Mouse (Mus musculus) liver, embryonic 11.5 days (tissue): ENCODE data around the gene Amz2. TPM values are rescaled to one million over a fixed set of nuclear protein-coding genes. Genes with fewer than 3 reads are reported as not detected.

ENCODE experiments used
- ATAC-seq: fragments of 200-750 bp; cut with Nextera tagmentation; replicated peaks from 2 replicates; pipeline ENCODE4 v1.8.0; 2017; ENCODE audit warnings: moderate number of reproducible peaks, mild to moderate bottlenecking, moderate TSS enrichment, moderate library complexity; ENCODE audit not compliant: low FRiP score
- DNase-seq: peaks from one replicate; pipeline ENCODE4 v3.0.0-alpha.2; 2017; ENCODE audit warnings: low spot score
- H3K27ac ChIP-seq: fragments of 300-500 bp; sonication (generic); 2 replicates; pipeline ENCODE4 v1.5.1; 2014; ENCODE audit warnings: mild to moderate bottlenecking, low read depth, low read length, control low read depth
- H3K27me3 ChIP-seq: fragments of 300-500 bp; sonication (generic); replicated peaks from 2 replicates; pipeline ENCODE4 v1.6.1; 2014; ENCODE audit warnings: low read length, mixed read lengths; ENCODE audit not compliant: control insufficient read depth, insufficient read depth
- H3K36me3 ChIP-seq: fragments of 300-500 bp; sonication (generic); 2 replicates; pipeline ENCODE4 v1.6.1; 2014; ENCODE audit warnings: mild to moderate bottlenecking, low read length, moderate library complexity, mixed read lengths; ENCODE audit not compliant: control insufficient read depth, insufficient read depth
- H3K4me1 ChIP-seq: fragments of 300-500 bp; sonication (generic); replicated peaks from 2 replicates; pipeline ENCODE4 v1.6.1; 2014; ENCODE audit warnings: low read length, mixed read lengths; ENCODE audit not compliant: control insufficient read depth, insufficient read depth
- H3K4me2 ChIP-seq: fragments of 300-500 bp; sonication (generic); 2 replicates; pipeline ENCODE4 v1.6.1; 2014; ENCODE audit warnings: mild to moderate bottlenecking, control low read depth, moderate library complexity
- H3K4me3 ChIP-seq: fragments of 300-500 bp; sonication (generic); 2 replicates; pipeline ENCODE4 v1.5.1; 2014; ENCODE audit warnings: low read depth, low read length, control low read depth
- H3K9ac ChIP-seq: fragments of 300-500 bp; sonication (generic); 2 replicates; pipeline ENCODE4 v1.6.1; 2014; ENCODE audit warnings: low read depth, low read length, control low read depth
- H3K9me3 ChIP-seq: fragments of 300-500 bp; sonication (generic); 2 replicates; pipeline ENCODE4 v1.6.1; 2016; ENCODE audit warnings: low read length, inconsistent platforms, mixed read lengths; ENCODE audit not compliant: control insufficient read depth
- WGBS: fragments of 180-500 bp; shearing (Covaris S2); extraction: QIAGEN DNeasy Blood & Tissue Kit; methylation state at CpG from one replicate; pipeline ENCODE4 v1.1.7; 2014; 5-methylcytosine and 5-hydroxymethylcytosine counted together
- polyA plus RNA-seq: library from polyadenylated mRNA; unstranded; fragments of >200 nt; fragmentation: Nextera tagmentation; extraction: Ambion mirVana; gene quantifications from 2 replicates; pipeline ENCODE4 v1.2.1, GENCODE M21; 2014

Amz2 gene
- polyA plus RNA-seq, 1 experiment from 2014 or later = 35.5 TPM

DNA sequence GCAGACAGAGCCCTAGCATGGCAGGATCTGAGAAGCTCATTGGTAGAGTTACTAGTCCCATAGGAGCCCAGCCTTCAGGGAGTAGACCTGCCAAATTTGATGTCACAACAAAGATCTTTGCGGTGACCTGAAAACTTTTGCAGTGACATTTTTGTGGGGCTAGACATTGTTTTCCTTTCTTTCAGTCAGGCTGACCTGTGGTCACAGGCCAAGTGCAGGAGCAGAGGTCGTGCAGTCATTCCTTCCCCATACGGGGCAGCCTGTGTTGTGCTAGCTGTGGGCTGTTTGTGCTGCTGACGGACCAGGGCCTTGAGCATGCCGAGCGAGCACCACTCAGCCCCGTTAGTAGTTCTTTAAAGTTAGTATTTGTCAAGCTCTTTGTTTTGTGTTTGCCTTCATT, 34.0 kb upstream of the Amz2 start:
- Histone ChIP-seq H3K4me3 (no peak overlapping the region), H3K4me1 (peaks cover 9% of the 10 kb centered on the region), H3K36me3 (peaks cover 4% of the 10 kb centered on the region), H3K27me3 (no peaks in the 10 kb centered on the region), H3K9me3 (no peaks in the 10 kb centered on the region), H3K9ac (no peak overlapping the region), H3K27ac (no peak overlapping the region), H3K4me2 (no peak overlapping the region)
- no peak for ATAC-seq
- WGBS = 77% methylated on average over 7 of the region's 7 CpGs
- no peak for DNase-seq

DNA sequence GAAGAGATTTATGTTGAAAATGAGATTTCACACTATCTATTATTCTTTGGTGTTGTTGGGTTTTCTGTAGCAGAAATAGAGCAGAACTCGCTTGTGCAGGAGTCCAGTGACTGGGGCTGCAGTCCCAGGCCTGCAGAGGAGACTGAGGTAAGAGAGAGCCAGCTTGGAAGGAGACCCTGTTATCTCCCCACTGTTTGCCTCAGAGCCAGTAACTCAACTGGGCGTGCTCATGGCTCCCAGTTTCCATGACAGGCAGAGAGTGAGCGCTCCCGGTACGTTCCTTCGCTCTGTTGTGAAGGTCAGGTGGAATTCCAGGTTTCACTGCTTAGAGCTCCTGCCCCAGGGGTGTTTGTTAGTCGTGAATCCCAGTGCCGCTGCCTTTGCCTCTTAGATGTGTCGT, 33.1 kb upstream of the Amz2 start:
- no peak overlapping the region for H3K9ac ChIP-seq
- no peak overlapping the region for H3K27ac ChIP-seq
- DNase-seq = no peak
- no peak overlapping the region for H3K4me3 ChIP-seq
- no peaks in the 10 kb centered on the region for H3K27me3 ChIP-seq
- ATAC-seq = no peak
- peaks cover 6% of the 10 kb centered on the region for H3K4me1 ChIP-seq
- WGBS = 87% methylated on average over 9 of the region's 9 CpGs
- H3K4me2 ChIP-seq = no peak overlapping the region
- H3K9me3 ChIP-seq = no peaks in the 10 kb centered on the region
- peaks cover 4% of the 10 kb centered on the region for H3K36me3 ChIP-seq

DNA sequence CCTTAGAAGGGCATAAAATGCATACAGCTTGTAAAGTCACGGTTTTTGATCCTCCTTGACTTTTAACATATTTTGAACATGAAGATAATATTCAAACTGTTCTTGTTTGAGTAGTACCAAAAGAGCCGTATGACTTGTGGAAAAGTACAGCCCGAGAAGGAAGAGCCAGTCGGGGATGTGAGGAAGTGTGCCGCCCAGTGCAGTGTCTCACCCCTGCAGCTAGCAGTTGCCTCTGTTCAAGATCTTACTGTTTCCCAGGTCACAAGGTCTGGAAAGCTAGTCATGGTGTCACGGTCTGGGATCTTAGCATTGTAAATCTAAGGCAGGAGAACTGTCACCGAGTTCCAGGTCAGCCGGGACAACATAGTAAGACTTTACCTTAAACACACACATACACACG, 31.0 kb upstream of the Amz2 start:
- H3K27me3 ChIP-seq = no peaks in the 10 kb centered on the region
- 88% methylated on average over 9 of the region's 9 CpGs for WGBS
- H3K4me2 ChIP-seq = no peak overlapping the region
- no peak overlapping the region for H3K27ac ChIP-seq
- no peak for ATAC-seq
- H3K36me3 ChIP-seq = peaks cover 4% of the 10 kb centered on the region
- no peaks in the 10 kb centered on the region for H3K9me3 ChIP-seq
- no peak overlapping the region for H3K4me3 ChIP-seq
- no peak for DNase-seq
- H3K9ac ChIP-seq = no peak overlapping the region
- no peaks in the 10 kb centered on the region for H3K4me1 ChIP-seq

DNA sequence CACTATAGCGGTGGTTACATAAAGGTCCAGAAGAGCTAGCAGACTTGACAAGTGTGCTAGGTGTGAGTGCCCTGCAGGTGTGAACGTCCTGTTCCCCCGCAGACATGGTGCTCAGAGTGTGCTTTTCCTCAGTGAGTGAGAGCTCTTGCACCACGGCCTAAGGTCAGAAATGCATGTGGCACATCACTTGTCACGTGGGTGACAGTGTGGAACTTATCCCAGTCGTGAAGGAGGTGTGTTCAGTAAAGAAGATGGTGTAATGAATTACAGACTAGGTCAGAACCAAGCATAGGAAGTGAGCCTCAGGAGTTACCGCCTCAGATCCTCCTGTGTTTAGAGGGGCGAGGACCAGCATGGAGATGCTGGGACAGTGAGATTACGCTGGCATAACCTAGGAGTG, 30.5 kb upstream of the Amz2 start:
- H3K27me3 ChIP-seq = no peaks in the 10 kb centered on the region
- 92% methylated on average over 9 of the region's 9 CpGs for WGBS
- H3K9me3 ChIP-seq = no peaks in the 10 kb centered on the region
- H3K27ac ChIP-seq = no peak overlapping the region
- H3K36me3 ChIP-seq = peaks cover 4% of the 10 kb centered on the region
- no peak overlapping the region for H3K4me2 ChIP-seq
- no peaks in the 10 kb centered on the region for H3K4me1 ChIP-seq
- no peak for ATAC-seq
- no peak for DNase-seq
- no peak overlapping the region for H3K9ac ChIP-seq
- H3K4me3 ChIP-seq = no peak overlapping the region

DNA sequence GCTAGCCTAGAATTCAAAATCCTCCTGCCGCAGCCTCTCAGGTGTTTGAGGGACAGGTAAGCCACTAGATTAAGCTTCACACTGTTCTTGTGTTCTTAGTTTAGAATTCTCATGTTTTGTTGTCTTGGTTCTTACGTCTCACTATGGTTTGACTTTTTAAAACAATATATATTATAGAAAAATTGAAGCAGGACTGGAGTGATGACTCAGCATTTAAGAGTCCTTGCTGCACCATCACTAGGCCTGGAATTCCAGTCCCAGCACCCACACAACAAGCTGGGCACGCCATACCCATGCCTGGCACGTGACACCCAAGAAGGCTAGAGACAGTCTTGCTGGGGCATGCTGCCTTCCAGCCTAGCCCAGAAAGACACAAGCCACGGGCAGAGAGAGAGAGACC, 19.3 kb upstream of the Amz2 start:
- H3K9ac ChIP-seq = no peak overlapping the region
- ATAC-seq = no peak
- H3K4me2 ChIP-seq = no peak overlapping the region
- H3K9me3 ChIP-seq = no peaks in the 10 kb centered on the region
- no peaks in the 10 kb centered on the region for H3K36me3 ChIP-seq
- H3K27ac ChIP-seq = no peak overlapping the region
- H3K27me3 ChIP-seq = no peaks in the 10 kb centered on the region
- no peak for DNase-seq
- no peak overlapping the region for H3K4me3 ChIP-seq
- no peaks in the 10 kb centered on the region for H3K4me1 ChIP-seq
- 84% methylated on average over 5 of the region's 5 CpGs for WGBS

DNA sequence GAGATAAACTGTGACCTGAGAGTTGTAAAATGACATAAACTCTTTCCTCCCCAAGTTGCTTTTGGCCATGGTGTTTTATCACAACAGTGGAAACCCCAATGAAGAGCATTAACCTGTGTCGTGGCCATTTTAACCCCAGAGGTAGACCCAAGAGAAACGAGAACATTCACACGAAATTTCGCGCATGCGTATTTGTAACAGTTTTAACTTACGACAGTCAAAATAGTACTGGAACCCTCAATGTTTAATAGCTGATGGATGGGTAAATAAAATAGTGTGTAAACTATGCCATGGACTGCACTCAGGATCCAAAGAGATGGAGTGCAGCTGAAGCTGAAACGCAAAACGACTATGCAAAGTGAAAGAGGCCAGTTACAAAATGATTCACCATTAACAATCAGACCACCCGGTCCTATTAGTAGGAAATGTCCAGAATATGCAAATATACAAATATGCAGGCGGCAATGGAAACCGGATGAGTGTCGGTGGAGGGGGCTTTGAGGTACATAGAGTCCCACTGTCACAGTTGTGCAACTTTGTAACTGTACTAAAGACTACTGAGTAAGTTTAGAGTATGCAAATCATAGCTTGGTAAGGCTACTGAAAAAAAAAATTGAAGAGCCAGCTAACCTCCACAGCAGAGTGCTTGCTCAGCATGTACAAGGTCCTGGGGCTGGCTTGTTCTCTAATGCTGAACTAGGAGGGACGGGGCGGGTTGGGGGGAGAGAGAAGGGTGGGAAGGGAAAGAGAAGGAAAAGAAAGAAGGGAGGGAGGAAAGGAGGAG, 15.4 kb upstream of the Amz2 start:
- no peak overlapping the region for H3K4me3 ChIP-seq
- ATAC-seq (no peak), DNase-seq (no peak)
- no peak overlapping the region for H3K27ac ChIP-seq
- H3K9ac ChIP-seq = no peak overlapping the region
- 81% methylated on average over 15 of the region's 15 CpGs for WGBS
- H3K4me2 ChIP-seq = no peak overlapping the region
- H3K4me1 ChIP-seq = no peaks in the 10 kb centered on the region; the same call in 1 of the 2 replicates
- H3K27me3 ChIP-seq = no peaks in the 10 kb centered on the region
- H3K9me3 ChIP-seq = no peaks in the 10 kb centered on the region
- no peaks in the 10 kb centered on the region for H3K36me3 ChIP-seq

DNA sequence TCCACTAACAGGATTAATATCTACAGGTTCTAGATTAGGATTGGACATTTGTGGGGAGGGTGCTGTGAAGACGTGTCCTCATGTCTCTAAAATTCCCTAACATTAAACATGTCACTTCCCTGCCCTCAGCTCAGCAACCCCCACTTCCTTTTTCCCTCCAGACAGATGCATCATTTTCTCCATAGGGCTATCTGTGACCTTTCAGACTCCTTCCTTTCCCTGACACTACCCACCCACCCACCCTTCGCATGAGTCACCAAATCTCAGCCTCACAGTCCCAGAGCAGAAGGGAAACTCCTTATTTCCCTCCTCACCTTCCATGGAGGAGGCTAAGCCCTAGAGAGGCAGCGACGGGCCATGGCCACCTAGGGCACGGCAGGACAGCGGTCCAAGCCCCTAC, 12.1 kb upstream of the Amz2 start, which contains the start of gene 9930022D16Rik:
Gene 9930022D16Rik (plus strand): TSS at position 301 of the 400 bp plus-strand sequence.
- no peak within 1 kb of the TSS for H3K4me3 ChIP-seq
- no peaks in the 10 kb centered on the region; the same call in 1 of the 2 replicates for H3K4me1 ChIP-seq
- 79% methylated on average over 6 of the region's 6 CpGs for WGBS
- no peaks in the 10 kb centered on the region for H3K27me3 ChIP-seq
- H3K4me2 ChIP-seq = no peak within 1 kb of the TSS
- H3K9ac ChIP-seq = no peak within 1 kb of the TSS
- ATAC-seq (no peak), DNase-seq (no peak)
- no peaks in the 10 kb centered on the region for H3K36me3 ChIP-seq
- H3K27ac ChIP-seq = no peak within 1 kb of the TSS
- H3K9me3 ChIP-seq = no peaks in the 10 kb centered on the region

DNA sequence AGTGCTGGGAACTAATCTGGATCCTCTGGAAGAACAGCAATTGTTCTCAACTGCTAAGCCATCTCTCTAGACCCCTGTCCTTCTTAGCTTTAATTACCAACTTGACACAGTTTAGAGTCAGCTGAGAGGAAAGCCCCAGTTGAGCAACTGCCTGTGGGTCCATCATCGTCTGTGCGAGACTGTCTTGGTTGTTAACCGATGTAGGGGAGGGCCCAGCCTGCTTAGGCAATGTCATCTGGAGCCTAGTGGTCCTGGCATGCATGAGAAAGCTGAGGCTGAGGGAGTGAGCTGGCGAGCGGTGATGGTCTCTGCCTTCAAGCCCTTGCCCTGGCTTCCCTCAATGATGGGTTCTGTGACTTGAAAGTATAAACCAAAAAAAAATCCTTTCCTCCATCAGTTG, 10.9 kb upstream of the Amz2 start:
- Histone ChIP-seq H3K4me3 (no peak overlapping the region), H3K9ac (no peak overlapping the region), H3K36me3 (no peaks in the 10 kb centered on the region), H3K27ac (no peak overlapping the region), H3K4me1 (peaks cover 1% of the 10 kb centered on the region; the same call in 1 of the 2 replicates), H3K27me3 (no peaks in the 10 kb centered on the region), H3K4me2 (no peak overlapping the region), H3K9me3 (no peaks in the 10 kb centered on the region)
- ATAC-seq (no peak), DNase-seq (no peak)
- WGBS = 81% methylated on average over 5 of the region's 5 CpGs

DNA sequence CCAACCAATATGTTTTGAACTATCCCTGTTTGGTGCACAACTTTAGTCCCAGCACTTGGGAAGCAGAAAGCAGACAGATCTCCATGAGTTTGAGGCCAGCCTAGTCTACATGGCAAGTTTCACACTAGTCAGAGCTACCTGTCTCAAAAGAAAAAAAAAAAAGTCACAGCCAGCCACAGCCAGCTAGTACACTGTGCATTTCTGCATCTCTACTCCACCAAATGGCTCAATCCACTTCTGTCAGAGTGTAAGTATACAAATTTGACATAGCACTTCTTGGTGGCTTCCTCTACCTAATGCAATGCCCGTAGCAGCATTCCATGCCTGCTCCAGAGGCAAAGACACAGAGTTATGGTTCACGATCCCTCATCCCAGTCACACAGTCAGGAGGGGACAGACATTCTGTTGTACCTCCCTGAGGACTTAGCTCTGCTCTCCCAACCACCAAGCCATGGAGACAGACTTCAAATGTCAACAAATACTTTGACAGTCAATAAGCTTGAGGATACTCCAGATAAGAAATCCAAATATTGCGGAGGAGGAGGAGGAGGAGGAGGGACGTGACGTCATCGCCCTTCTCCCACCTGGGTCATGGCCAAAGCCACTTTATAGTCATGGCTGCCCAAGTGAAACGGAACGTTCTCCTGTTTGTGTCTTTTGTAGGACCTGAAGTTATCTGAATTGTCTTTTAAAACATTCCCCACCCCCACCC, 8.9 kb upstream of the Amz2 start:
- 73% methylated on average over 8 of the region's 8 CpGs for WGBS
- no peak overlapping the region for H3K4me2 ChIP-seq
- no peak overlapping the region for H3K9ac ChIP-seq
- H3K27me3 ChIP-seq = no peaks in the 10 kb centered on the region
- H3K27ac ChIP-seq = no peak overlapping the region
- ATAC-seq (no peak), DNase-seq (no peak)
- no peak overlapping the region for H3K4me3 ChIP-seq
- H3K9me3 ChIP-seq = no peaks in the 10 kb centered on the region
- H3K36me3 ChIP-seq = no peaks in the 10 kb centered on the region
- H3K4me1 ChIP-seq = peaks cover 4% of the 10 kb centered on the region; the same call in 1 of the 2 replicates
